Mouse (Mus musculus) bone marrow macrophage, adult 2 months (primary cell): ENCODE data around the gene Aaed1.

Experiments
- CTCF ChIP-seq: IDR thresholded peaks from 2 replicates; pipeline ENCODE4 v1.5.1; 2012; ENCODE audit warnings: low read depth, mild to moderate bottlenecking, low read length, moderate library complexity
- POLR2A ChIP-seq: IDR thresholded peaks from 2 replicates; pipeline ENCODE4 v1.6.1; 2012; ENCODE audit warnings: mild to moderate bottlenecking, low read depth, low read length, borderline replicate concordance

DNA sequence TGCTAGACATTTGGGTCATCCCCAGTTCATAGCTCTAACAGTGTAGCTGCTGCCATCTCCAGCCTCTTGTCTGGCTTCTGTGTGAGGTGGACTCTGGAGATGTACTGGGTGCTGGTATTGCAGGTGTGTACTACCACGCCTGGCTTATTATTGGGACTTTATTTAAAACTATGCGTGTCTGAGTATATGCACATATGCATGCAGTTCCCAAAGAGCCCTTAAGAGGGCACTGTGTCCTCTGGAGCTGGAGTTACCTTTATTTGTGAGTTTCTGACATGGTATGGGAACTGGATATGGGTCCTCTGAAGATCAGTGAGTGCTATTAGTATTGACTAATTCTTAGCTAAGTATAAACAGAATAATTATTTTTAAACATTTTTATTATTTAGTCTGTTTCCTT lies 27.8 kb downstream of the Aaed1 start:
- no peak for TF ChIP-seq POLR2A
- TF ChIP-seq CTCF: no peak
